Mouse (Mus musculus) liver, embryonic 12.5 days (tissue): Measurements from ENCODE around the gene Ildr1. TPM values are rescaled to one million over a fixed set of nuclear protein-coding genes. Genes with fewer than 3 reads are reported as not detected.

Source experiments
- ATAC-seq: fragments of 200-750 bp; cut with Nextera tagmentation; 2 replicates; pipeline ENCODE4 v1.8.0; 2017; ENCODE audit warnings: moderate number of reproducible peaks, mild to moderate bottlenecking, moderate library complexity
- H3K27ac ChIP-seq: fragments of 300-500 bp; sonication (generic); 2 replicates; pipeline ENCODE4 v1.5.1; 2016; ENCODE audit warnings: mild to moderate bottlenecking
- H3K27me3 ChIP-seq: fragments of 300-500 bp; sonication (generic); replicated peaks from 2 replicates; pipeline ENCODE4 v1.6.1; 2016; ENCODE audit warnings: mild to moderate bottlenecking, moderate library complexity
- H3K36me3 ChIP-seq: fragments of 300-500 bp; sonication (generic); 2 replicates; pipeline ENCODE4 v1.6.1; 2016; ENCODE audit warnings: mild to moderate bottlenecking, moderate library complexity
- H3K4me1 ChIP-seq: fragments of 300-500 bp; sonication (generic); 2 replicates; pipeline ENCODE4 v1.6.1; 2016
- H3K4me2 ChIP-seq: fragments of 300-500 bp; sonication (generic); 2 replicates; pipeline ENCODE4 v1.6.1; 2016; ENCODE audit warnings: mild to moderate bottlenecking, moderate library complexity
- H3K4me3 ChIP-seq: fragments of 300-500 bp; sonication (generic); 2 replicates; pipeline ENCODE4 v1.5.1; 2016; ENCODE audit warnings: mild to moderate bottlenecking, moderate library complexity
- H3K9ac ChIP-seq: fragments of 300-500 bp; sonication (generic); 2 replicates; pipeline ENCODE4 v1.6.1; 2016; ENCODE audit warnings: mild to moderate bottlenecking, moderate library complexity
- H3K9me3 ChIP-seq: fragments of 300-500 bp; sonication (generic); replicated peaks from 2 replicates; pipeline ENCODE4 v1.6.1; 2016; ENCODE audit warnings: mild to moderate bottlenecking, moderate library complexity
- WGBS: fragments of 180-500 bp; shearing (Covaris S2); methylation state at CpG from one replicate; pipeline ENCODE4 v1.1.7; 2016; ENCODE audit not compliant: insufficient replicate concordance; 5-methylcytosine and 5-hydroxymethylcytosine counted together
- polyA plus RNA-seq: library from polyadenylated mRNA; unstranded; fragments of >200 nt; fragmentation: Nextera tagmentation; extraction: Ambion mirVana; gene quantifications from 2 replicates; pipeline ENCODE4 v1.2.1, GENCODE M21; 2016

Ildr1 gene
- polyA plus RNA-seq, 1 experiment from 2014 or later = 0.05 TPM

DNA sequence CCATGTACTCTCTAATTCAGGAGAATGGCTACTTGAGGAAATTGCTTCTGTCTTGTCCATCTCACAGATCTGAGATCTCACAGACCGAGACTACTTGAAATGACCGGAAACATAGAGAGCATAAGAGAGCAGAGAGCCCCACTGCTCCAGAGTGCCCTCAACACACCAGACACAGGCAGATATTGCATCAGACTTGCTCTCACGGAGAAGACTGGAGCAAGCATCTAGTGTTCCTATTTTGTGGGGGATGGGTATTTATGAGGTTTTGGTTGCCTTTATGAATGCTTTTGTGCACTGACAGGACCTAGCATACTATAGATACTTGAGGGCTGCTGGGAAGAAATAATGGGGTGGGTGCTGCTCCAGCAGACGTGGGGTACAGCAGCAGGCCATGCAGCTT is 20.6 kb upstream of the Ildr1 start:
- Histone ChIP-seq H3K4me1 (no peaks in the 10 kb centered on the region), H3K4me3 (no peak overlapping the region), H3K9me3 (no peaks in the 10 kb centered on the region), H3K9ac (no peak overlapping the region), H3K27ac (no peak overlapping the region), H3K36me3 (no peaks in the 10 kb centered on the region), H3K4me2 (no peak overlapping the region), H3K27me3 (no peaks in the 10 kb centered on the region; the same call in 1 of the 2 replicates)
- WGBS = 47% methylated on average over 4 of the region's 4 CpGs
- ATAC-seq = no peak

DNA sequence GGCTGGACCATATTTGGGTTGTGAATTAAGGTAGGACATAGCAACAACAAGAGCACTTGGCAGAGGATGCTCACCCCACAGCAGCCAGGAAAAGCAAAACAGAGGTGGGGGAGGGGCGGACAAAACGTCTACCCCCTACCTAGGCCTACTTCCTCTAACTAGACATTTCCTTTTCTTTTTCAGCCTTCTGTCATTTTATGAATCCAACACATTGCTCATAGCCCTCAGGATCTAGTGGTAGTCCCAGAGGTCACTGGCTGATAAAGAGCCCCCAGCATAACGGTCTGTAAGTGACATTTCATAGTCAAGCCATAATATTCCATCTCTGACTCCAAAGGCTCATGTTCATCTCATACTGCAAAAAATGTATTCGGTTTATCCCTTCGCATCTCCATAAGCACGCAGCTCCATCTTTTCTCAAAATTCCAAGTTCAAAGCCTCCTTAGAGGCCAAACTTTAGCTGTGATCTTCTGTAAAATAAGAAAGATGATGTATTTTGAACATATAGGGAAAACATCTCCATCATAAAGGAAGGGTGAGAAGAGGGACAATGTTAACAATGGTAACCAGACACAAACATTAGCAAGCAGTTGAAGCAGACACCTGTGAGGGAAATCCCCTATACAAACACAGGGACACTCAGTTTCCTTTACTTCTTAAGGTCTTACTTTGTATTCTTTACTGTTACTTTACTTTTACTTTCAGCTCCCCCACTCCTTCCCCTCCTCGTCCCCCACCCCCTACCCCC is 19.1 kb upstream of the Ildr1 start:
- H3K9ac ChIP-seq = no peak overlapping the region
- no peak overlapping the region for H3K27ac ChIP-seq
- H3K4me1 ChIP-seq = no peaks in the 10 kb centered on the region
- H3K27me3 ChIP-seq = no peaks in the 10 kb centered on the region; the same call in 1 of the 2 replicates
- H3K4me3 ChIP-seq = no peak overlapping the region
- H3K9me3 ChIP-seq = no peaks in the 10 kb centered on the region
- H3K4me2 ChIP-seq = no peak overlapping the region
- no peak for ATAC-seq
- H3K36me3 ChIP-seq = no peaks in the 10 kb centered on the region
- 51% methylated on average over 7 of the region's 7 CpGs for WGBS

DNA sequence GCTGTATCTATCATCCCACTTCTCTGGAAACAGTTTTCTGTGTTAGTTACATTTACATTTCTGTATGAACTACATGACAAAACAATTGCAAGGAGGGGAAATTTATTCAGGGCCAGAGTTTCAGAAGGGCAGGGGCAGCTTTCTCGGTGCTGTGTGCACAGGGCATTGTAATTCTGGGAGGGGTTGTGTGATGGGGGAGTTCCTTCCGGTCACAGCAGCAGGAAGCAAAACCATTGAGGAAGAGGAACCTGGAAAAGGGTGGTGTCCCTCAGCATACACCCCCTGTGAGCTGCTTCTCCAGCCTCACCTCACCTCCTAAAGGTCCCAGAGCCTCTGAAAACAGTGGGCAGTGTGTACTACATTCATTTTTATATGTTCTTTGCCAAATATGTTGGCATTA is 18.5 kb upstream of the Ildr1 start:
- WGBS = 15% methylated on average over 2 of the region's 2 CpGs
- Histone ChIP-seq H3K9ac (no peak overlapping the region), H3K4me3 (no peak overlapping the region), H3K27ac (no peak overlapping the region), H3K36me3 (no peaks in the 10 kb centered on the region), H3K4me1 (no peaks in the 10 kb centered on the region), H3K9me3 (no peaks in the 10 kb centered on the region), H3K27me3 (no peaks in the 10 kb centered on the region; the same call in 1 of the 2 replicates), H3K4me2 (no peak overlapping the region)
- no peak for ATAC-seq

DNA sequence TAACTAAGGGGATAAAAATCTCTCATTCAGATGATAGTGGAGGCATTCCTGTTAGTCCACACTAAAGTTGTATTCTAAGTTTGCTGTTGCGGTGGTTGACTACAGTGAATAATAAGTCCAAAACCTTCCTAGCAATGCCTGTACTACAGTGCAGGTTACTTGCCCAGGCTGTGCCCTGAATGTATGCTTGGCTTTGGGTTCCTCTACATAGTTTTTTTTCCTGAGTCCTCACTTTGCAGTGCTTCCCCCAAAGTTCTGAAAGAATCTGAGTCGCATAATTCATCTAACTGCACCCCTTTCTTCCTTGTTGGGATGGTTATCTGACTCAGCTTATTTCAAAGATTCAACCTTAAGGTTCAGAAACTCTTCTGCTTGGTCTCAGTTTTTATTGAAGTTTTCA is 17.9 kb upstream of the Ildr1 start:
- no peak overlapping the region for H3K4me2 ChIP-seq
- WGBS = 71% methylated on average over 2 of the region's 2 CpGs
- no peaks in the 10 kb centered on the region for H3K9me3 ChIP-seq
- H3K36me3 ChIP-seq = no peaks in the 10 kb centered on the region
- no peak overlapping the region for H3K27ac ChIP-seq
- H3K4me1 ChIP-seq = no peaks in the 10 kb centered on the region
- H3K9ac ChIP-seq = no peak overlapping the region
- ATAC-seq = no peak
- no peak overlapping the region for H3K4me3 ChIP-seq
- no peaks in the 10 kb centered on the region; the same call in 1 of the 2 replicates for H3K27me3 ChIP-seq

DNA sequence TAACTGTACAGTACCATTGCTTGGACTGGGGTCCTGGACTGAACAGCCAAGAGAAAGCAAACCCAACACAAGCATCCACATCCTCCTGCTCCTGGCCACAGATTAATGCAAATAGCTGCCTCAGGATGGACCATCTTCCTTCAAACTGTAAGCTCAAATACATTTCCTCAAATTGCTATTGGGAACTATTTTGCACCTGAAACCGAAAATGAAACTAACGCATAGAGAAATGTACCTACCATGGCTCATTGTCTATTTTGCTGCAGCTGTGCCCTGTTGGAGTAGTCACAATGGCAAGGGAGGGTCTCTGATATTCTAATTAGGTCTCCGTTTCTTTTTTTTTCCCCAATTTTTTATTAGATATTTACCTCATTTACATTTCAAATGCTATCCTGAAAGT is 11.9 kb upstream of the Ildr1 start:
- no peak for ATAC-seq
- H3K27ac ChIP-seq = no peak overlapping the region
- no peak overlapping the region for H3K4me2 ChIP-seq
- no peaks in the 10 kb centered on the region for H3K9me3 ChIP-seq
- 72% methylated on average over 3 of the region's 3 CpGs for WGBS
- no peaks in the 10 kb centered on the region; the same call in 1 of the 2 replicates for H3K27me3 ChIP-seq
- no peaks in the 10 kb centered on the region for H3K4me1 ChIP-seq
- H3K9ac ChIP-seq = no peak overlapping the region
- no peak overlapping the region for H3K4me3 ChIP-seq
- H3K36me3 ChIP-seq = no peaks in the 10 kb centered on the region

DNA sequence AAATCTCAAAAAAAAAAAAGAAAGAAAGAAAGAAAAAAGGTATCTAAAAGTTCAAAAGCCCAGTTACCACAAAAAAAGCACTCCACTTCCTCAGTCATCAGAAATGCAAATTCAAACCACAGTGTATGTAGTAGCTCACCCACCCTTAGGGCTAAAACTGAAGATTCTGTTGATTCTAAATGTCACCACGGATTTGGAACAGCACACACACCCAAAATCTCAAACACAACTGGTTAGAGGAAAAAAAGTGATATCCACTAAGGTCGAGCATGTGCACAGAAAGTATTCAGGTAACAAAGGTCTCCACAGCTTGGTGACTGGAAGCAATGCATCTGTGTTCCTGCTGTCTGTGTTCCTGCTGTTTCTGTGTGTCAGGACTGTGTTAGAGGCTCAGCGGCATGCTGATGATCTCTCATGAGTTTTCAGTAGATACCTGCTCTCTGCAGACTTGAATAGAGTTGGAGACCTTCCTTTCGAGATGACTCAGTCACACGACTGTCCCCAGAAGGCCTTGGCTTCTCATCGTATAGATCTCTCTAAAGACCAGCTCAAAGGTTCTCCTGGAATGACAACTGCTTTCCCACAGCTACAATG is 9.4 kb upstream of the Ildr1 start:
- WGBS = 56% methylated on average over 6 of the region's 6 CpGs
- H3K9me3 ChIP-seq = no peaks in the 10 kb centered on the region
- no peaks in the 10 kb centered on the region for H3K36me3 ChIP-seq
- no peak overlapping the region for H3K27ac ChIP-seq
- no peak overlapping the region for H3K9ac ChIP-seq
- H3K4me1 ChIP-seq = no peaks in the 10 kb centered on the region
- no peaks in the 10 kb centered on the region for H3K27me3 ChIP-seq
- no peak for ATAC-seq
- H3K4me3 ChIP-seq = no peak overlapping the region
- no peak overlapping the region for H3K4me2 ChIP-seq

DNA sequence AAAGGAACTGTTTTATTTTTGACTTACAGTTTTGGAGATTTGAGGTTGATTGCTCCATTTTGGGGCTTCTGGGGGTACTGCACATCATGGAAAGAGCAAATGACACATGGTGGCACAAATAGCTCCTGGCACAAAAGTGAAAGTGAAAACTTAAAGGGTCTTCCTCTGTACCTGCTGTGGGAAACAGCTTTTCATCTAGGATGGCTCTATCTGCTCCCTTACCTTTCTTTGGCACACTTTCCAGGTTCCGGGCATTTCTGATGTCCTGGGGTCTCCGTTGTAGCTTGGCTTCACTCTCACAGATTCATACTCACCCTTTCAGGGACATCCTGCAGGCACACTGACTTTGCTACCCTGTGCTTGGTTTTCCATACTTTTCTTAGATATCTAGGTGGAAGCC is 5.7 kb upstream of the Ildr1 start:
- no peaks in the 10 kb centered on the region for H3K9me3 ChIP-seq
- H3K4me3 ChIP-seq = no peak overlapping the region
- no peak overlapping the region for H3K9ac ChIP-seq
- 73% methylated on average over 2 of the region's 2 CpGs for WGBS
- H3K36me3 ChIP-seq = no peaks in the 10 kb centered on the region
- no peak overlapping the region for H3K27ac ChIP-seq
- no peak overlapping the region for H3K4me2 ChIP-seq
- no peaks in the 10 kb centered on the region for H3K4me1 ChIP-seq
- ATAC-seq = no peak
- H3K27me3 ChIP-seq = peaks cover 9% of the 10 kb centered on the region

DNA sequence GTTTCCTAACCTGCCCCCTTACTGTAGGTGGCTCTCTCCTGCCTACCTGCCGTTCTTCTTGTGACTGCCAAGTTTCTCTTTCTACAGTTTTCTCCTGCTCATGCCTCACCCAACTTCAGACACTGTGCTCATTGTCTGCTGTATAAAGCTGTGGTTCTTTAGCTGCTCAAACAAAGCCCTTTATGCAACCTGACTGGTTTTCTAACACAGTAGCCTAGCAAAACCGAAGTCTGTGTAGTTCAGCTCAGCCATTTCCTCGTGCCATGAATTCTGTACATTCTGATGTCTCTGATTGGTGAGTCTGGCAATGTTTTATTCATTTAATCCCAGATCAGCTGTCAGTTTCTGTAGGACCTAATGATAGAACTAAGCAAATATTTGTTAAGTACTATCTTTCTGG is 2.3 kb upstream of the Ildr1 start:
- H3K4me3 ChIP-seq = no peak overlapping the region
- no peak overlapping the region for H3K4me2 ChIP-seq
- H3K4me1 ChIP-seq = no peaks in the 10 kb centered on the region
- no peak for ATAC-seq
- no peak overlapping the region for H3K9ac ChIP-seq
- no peaks in the 10 kb centered on the region for H3K36me3 ChIP-seq
- H3K9me3 ChIP-seq = no peaks in the 10 kb centered on the region
- H3K27ac ChIP-seq = no peak overlapping the region
- H3K27me3 ChIP-seq = peaks cover 38% of the 10 kb centered on the region
- WGBS = 57% methylated on average over 3 of the region's 3 CpGs

DNA sequence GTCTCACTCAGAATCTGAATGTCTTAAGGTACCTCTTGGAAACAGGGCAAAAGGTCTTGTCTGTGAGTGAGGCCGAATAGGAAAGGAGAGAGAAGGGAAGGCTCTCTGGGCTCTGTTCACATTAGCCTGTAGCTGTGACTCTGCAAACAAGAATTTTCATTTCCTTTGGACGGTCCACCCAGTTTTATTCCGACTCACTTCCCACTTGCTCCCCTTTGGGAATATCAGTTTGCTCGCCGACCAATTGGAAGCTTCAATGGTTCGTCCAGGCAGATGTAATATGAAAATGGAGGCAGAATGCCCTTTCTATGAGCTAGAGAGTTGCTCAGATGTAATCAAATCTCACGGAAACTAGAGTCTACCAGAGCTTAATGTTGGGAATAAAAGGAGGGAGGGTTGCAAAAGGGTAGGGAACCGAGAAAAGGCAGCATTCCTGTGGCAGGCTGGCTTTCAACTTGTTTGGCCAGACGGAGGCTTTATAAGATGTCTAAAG is 1.1 kb downstream of the Ildr1 start:
- ATAC-seq = no peak
- Histone ChIP-seq H3K9ac (no peak overlapping the region), H3K27me3 (peaks cover 38% of the 10 kb centered on the region), H3K4me1 (no peaks in the 10 kb centered on the region), H3K4me2 (no peak overlapping the region), H3K4me3 (no peak overlapping the region), H3K36me3 (no peaks in the 10 kb centered on the region), H3K27ac (no peak overlapping the region), H3K9me3 (no peaks in the 10 kb centered on the region)
- 64% methylated on average over 9 of the region's 9 CpGs for WGBS

DNA sequence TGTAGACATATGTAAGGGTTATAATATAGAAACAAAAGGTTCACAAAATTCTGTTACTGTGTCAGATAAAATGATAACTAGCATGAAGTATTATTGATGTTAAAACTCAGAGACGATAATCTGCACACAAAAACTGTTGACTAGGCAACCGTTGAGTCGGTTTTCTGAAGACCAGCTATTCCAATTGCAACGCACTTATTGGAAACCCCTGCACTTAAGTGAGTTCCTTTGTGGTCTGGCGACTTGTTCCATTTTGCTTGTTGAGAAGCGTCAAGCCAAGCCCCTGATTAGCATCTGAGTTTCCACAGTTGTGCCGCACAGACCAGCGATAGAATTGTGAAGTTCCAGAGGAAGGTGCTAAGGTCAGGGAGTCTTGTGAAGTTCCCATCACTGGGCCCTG is 3.6 kb downstream of the Ildr1 start:
- H3K4me2 ChIP-seq = no peak overlapping the region
- no peaks in the 10 kb centered on the region for H3K4me1 ChIP-seq
- ATAC-seq = no peak
- H3K9me3 ChIP-seq = no peaks in the 10 kb centered on the region
- H3K27me3 ChIP-seq = peaks cover 36% of the 10 kb centered on the region
- no peak overlapping the region for H3K4me3 ChIP-seq
- H3K27ac ChIP-seq = no peak overlapping the region
- WGBS = 63% methylated on average over 8 of the region's 8 CpGs
- no peaks in the 10 kb centered on the region for H3K36me3 ChIP-seq
- no peak overlapping the region for H3K9ac ChIP-seq

DNA sequence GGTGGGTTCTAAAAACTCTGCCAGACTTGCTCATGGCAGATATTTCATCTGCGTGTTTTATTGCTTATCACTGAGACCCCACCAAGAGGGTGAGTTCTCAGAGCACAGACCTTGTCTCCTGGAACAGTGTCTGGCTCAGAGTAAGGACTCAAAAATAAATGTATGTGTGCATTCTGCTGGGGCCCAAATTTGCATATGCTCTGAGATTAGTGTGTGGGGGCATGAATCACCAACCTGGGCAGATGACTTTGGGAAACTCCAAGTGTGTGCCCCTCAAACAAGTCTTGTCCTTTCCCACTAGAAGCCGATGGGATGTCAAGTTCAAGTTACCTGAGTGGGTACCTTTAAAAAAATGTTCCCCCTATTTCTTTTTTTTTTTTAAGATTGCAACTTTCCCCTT is 6.7 kb downstream of the Ildr1 start:
- WGBS = 59% methylated on average over 2 of the region's 2 CpGs
- H3K27me3 ChIP-seq = peaks cover 5% of the 10 kb centered on the region
- ATAC-seq = no peak
- H3K4me2 ChIP-seq = no peak overlapping the region
- H3K27ac ChIP-seq = no peak overlapping the region
- no peaks in the 10 kb centered on the region for H3K36me3 ChIP-seq
- no peak overlapping the region for H3K4me3 ChIP-seq
- no peaks in the 10 kb centered on the region for H3K9me3 ChIP-seq
- no peak overlapping the region for H3K9ac ChIP-seq
- no peaks in the 10 kb centered on the region for H3K4me1 ChIP-seq

DNA sequence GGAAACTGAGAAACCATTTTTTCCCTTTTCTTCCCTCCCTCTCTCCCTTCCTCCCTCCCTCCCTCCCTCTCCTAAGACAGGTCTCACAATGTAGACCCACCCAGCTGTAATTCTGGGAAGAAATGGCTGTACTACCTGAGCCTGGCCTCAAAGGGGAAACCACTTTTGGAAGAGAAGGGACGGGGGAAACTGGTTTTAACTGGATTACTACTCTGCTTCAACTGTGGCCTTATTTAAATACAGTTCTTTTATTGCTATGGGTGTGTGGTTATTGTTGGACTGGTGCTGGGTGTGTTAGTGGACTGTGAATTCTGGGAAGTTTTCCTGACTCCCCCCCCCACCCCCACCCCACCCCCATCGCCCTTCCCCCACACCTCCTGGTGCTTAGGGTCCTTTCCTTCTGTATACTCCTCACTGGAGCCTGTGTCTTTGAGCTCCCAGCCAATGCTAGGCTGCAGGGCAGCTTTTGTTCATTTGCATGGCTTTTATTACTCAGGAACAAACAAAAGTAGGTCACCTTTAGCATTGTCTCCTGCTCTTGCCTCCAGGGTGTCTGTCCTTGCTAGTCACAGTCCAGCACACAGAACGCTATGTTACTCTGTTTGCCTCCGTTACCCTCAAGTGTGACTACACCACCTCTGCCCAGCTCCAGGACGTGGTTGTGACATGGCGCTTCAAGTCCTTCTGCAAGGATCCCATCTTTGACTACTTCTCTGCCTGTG is 14.1 kb downstream of the Ildr1 start:
- WGBS = 58% methylated on average over 5 of the region's 6 CpGs
- Histone ChIP-seq H3K9ac (no peak overlapping the region), H3K4me2 (no peak overlapping the region), H3K4me1 (no peaks in the 10 kb centered on the region), H3K36me3 (no peaks in the 10 kb centered on the region), H3K27me3 (no peaks in the 10 kb centered on the region), H3K27ac (no peak overlapping the region), H3K4me3 (no peak overlapping the region), H3K9me3 (no peaks in the 10 kb centered on the region)
- ATAC-seq = no peak
